Mouse (Mus musculus) left cerebral cortex, postnatal 10 days (tissue): ENCODE measurements at regions not wholly inside any gene's neighbourhood (a gene's known extent, or its start where the extent isn't known, plus 50 kb on each side); places are given as distances from the start of the nearest gene placed in this dataset.

Source experiments
- DNase-seq, 2 experiments: peaks; one replicate each; pipeline ENCODE4 v3.0.0; 2021 to 2022; ENCODE audit warnings: low spot score in 2 of 2, mixed read lengths in 1 of 2; ENCODE audit errors: extremely low spot score in 1 of 2
- intact Hi-C: fragments of 180-260 bp; cut with DNase I; formaldehyde crosslinking; loops from one replicate; pipeline ENCODE4 v1.15.1; 2025

GRCm38 (mm10) chr8:18344838-18345237 lies 633.2 kb downstream of the Defb40 start:
- intact Hi-C loops = loop anchor here (10.0 kb wide), 1 partner anchor 770 kb away; no protein-coding TSS in a partner anchor

GRCm38 (mm10) chr8:18335576-18335975 lies 642.5 kb downstream of the Defb40 start:
- no peak for DNase-seq
- intact Hi-C loops = no loop called here

More at GRCm38 (mm10) chr8:18344838-18345237, 633.2 kb downstream of the Defb40 start:
- no peak for DNase-seq

- DNase-seq = no peak
- intact Hi-C loops = no loop called here
These were observed 649.5 kb downstream of the Defb40 start for GRCm38 (mm10) chr8:18328521-18328920.

GRCm38 (mm10) chr8:18316488-18316887 lies 661.6 kb downstream of the Defb40 start:
- intact Hi-C loops = no loop called here
- DNase-seq = peak in 1 of 2 experiments; percentile 26

- no peak for DNase-seq
- intact Hi-C loops = no loop called here
These were observed 666.5 kb downstream of the Defb40 start for GRCm38 (mm10) chr8:18311597-18311996.

GRCm38 (mm10) chr8:18310927-18311326 lies 667.1 kb downstream of the Defb40 start:
- DNase-seq = no peak
- intact Hi-C loops = no loop called here

GRCm38 (mm10) chr8:18287536-18288237 lies 690.4 kb downstream of the Defb40 start:
- no peak for DNase-seq
- intact Hi-C loops = no loop called here

- intact Hi-C loops = no loop called here
- no peak for DNase-seq
These were observed 698.1 kb downstream of the Defb40 start for GRCm38 (mm10) chr8:18279932-18280331.

GRCm38 (mm10) chr8:18268301-18268700 lies 709.8 kb downstream of the Defb40 start:
- DNase-seq = peak in 1 of 2 experiments; percentile 31
- intact Hi-C loops = no loop called here

- peak in 1 of 2 experiments; percentile 32 for DNase-seq
- intact Hi-C loops = no loop called here
These were observed 719.6 kb downstream of the Defb40 start for GRCm38 (mm10) chr8:18258287-18258961.

- intact Hi-C loops = no loop called here
- no peak for DNase-seq
These were observed 731.8 kb downstream of the Defb40 start for GRCm38 (mm10) chr8:18246299-18246698.

- intact Hi-C loops = no loop called here
- DNase-seq = no peak
These were observed 760.5 kb downstream of the Defb40 start for GRCm38 (mm10) chr8:18217599-18217998.

GRCm38 (mm10) chr8:18217192-18217591 lies 760.9 kb downstream of the Defb40 start:
- DNase-seq = no peak
- intact Hi-C loops = no loop called here

GRCm38 (mm10) chr8:18216516-18216915 lies 761.5 kb downstream of the Defb40 start:
- DNase-seq = no peak
- intact Hi-C loops = no loop called here

- no peak for DNase-seq
- intact Hi-C loops = no loop called here
These were observed 768.0 kb downstream of the Defb40 start for GRCm38 (mm10) chr8:18210067-18210466.

- intact Hi-C loops = no loop called here
- DNase-seq = no peak
These were observed 769.4 kb downstream of the Defb40 start for GRCm38 (mm10) chr8:18208658-18209057.

GRCm38 (mm10) chr8:18187486-18187885 lies 790.6 kb downstream of the Defb40 start:
- intact Hi-C loops = no loop called here
- no peak for DNase-seq

GRCm38 (mm10) chr8:18175544-18176092 lies 802.4 kb downstream of the Defb40 start:
- intact Hi-C loops = no loop called here
- no peak for DNase-seq

- intact Hi-C loops = no loop called here
- no peak for DNase-seq
These were observed 819.4 kb downstream of the Defb40 start for GRCm38 (mm10) chr8:18158619-18159018.
